Mouse (Mus musculus): ENCODE results near the gene Farp2. TPM values are rescaled to one million over a fixed set of nuclear protein-coding genes. Genes with fewer than 3 reads are reported as not detected.
A peak's percentile ranks its signal among the peaks of the same experiment; 100 is the strongest.
"Not testable (repeated sequence)": the region's sequence is repeated elsewhere in the genome, so short reads cannot be mapped to it uniquely, and the experiment has no call there.

Farp2 gene
- total and polyA plus RNA-seq, 2 experiments from 2014 or later, result 3.9 to 10.5 TPM

- 1% methylated on average over 41 of the region's 41 CpGs for WGBS
These were observed 33.9 kb upstream of the Farp2 start for GRCm38 (mm10) chr1:93477758-93478585.

GRCm38 (mm10) chr1:93478586-93479475, 33.0 kb upstream of the Farp2 start, which contains the start of gene Hdlbp:
Hdlbp (minus strand) TSS chr1:93478815.
- Histone ChIP-seq H3K9me3 (replicated peaks; ENCODE audit: control insufficient read depth, low read length) (no peaks in the 10 kb centered on the region), H3K36me3 (replicated peaks; ENCODE audit: control insufficient read depth, insufficient read depth, low read length) (no peaks in the 10 kb centered on the region), H3K4me2 (ENCODE audit: low read depth, low read length) (peak within 1 kb of the TSS; percentile 64), H3K9ac (replicated peaks; ENCODE audit: low read depth, low read length) (peak within 1 kb of the TSS; percentile 84), H3K27ac (ENCODE audit: low read depth) (peak within 1 kb of the TSS; percentile 97), H3K4me3 (ENCODE audit: low read depth, low read length) (peak within 1 kb of the TSS; percentile 89), H3K27me3 (ENCODE audit: control insufficient read depth, insufficient read depth, low read length) (no peaks in the 10 kb centered on the region), H3K4me1 (ENCODE audit: control insufficient read depth, insufficient read depth) (peaks cover 21% of the 10 kb centered on the region)
- under 1% methylated on average over 74 of the region's 74 CpGs for WGBS
- peak; percentile 94 for ATAC-seq (ENCODE audit: insufficient read depth, low read depth)
- TF ChIP-seq CTCF (IDR thresholded peaks at IDR 0.05; ENCODE audit: low read depth) (0 out of 2 replicates have a peak, but pooled peaks have one; percentile 1), EP300 (IDR thresholded peaks at IDR 0.05; ENCODE audit: low read depth) (no peak; the same call in 1 of the 2 replicates)
- peak; percentile 99 for DNase-seq (ENCODE audit: low spot score)

More at GRCm38 (mm10) chr1:93477758-93478585, 33.9 kb upstream of the Farp2 start:
- Histone ChIP-seq H3K9me3 (replicated peaks; ENCODE audit: control insufficient read depth, low read length) (no peaks in the 10 kb centered on the region), H3K27me3 (ENCODE audit: control insufficient read depth, insufficient read depth, low read length) (no peaks in the 10 kb centered on the region), H3K27ac (ENCODE audit: low read depth) (peak overlapping the region; percentile 97), H3K4me2 (ENCODE audit: low read depth, low read length) (peak overlapping the region; percentile 61), H3K36me3 (replicated peaks; ENCODE audit: control insufficient read depth, insufficient read depth, low read length) (no peaks in the 10 kb centered on the region), H3K9ac (replicated peaks; ENCODE audit: low read depth, low read length) (peak overlapping the region; percentile 84), H3K4me1 (ENCODE audit: control insufficient read depth, insufficient read depth) (peaks cover 21% of the 10 kb centered on the region), H3K4me3 (ENCODE audit: low read depth, low read length) (peak overlapping the region; percentile 89)
- peak; percentile 96 for DNase-seq (ENCODE audit: low spot score)
- TF ChIP-seq CTCF (IDR thresholded peaks at IDR 0.05; ENCODE audit: low read depth) (peak; percentile 36), EP300 (IDR thresholded peaks at IDR 0.05; ENCODE audit: low read depth) (peak; percentile 76; the same call in 1 of the 2 replicates)
- ATAC-seq (ENCODE audit: insufficient read depth, low read depth), result peak; percentile 92

- H3K36me3 ChIP-seq (replicated peaks; ENCODE audit: control insufficient read depth, insufficient read depth, low read length), result no peaks in the 10 kb centered on the region
- no peak for ATAC-seq (ENCODE audit: insufficient read depth, low read depth)
- H3K9me3 ChIP-seq (replicated peaks; ENCODE audit: control insufficient read depth, low read length), result no peaks in the 10 kb centered on the region
- 3% methylated on average over 23 of the region's 23 CpGs for WGBS
- peak overlapping the region; percentile 82 for H3K9ac ChIP-seq (replicated peaks; ENCODE audit: low read depth, low read length)
- peak overlapping the region; percentile 64 for H3K4me2 ChIP-seq (ENCODE audit: low read depth, low read length)
- H3K27me3 ChIP-seq (ENCODE audit: control insufficient read depth, insufficient read depth, low read length), result no peaks in the 10 kb centered on the region
- TF ChIP-seq EP300 (IDR thresholded peaks at IDR 0.05; ENCODE audit: low read depth) (no peak), CTCF (IDR thresholded peaks at IDR 0.05; ENCODE audit: low read depth) (no peak)
- peak; percentile 22 for DNase-seq (ENCODE audit: low spot score)
- H3K4me3 ChIP-seq (ENCODE audit: low read depth, low read length), result peak overlapping the region; percentile 89
- H3K27ac ChIP-seq (ENCODE audit: low read depth), result peak overlapping the region; percentile 97
- H3K4me1 ChIP-seq (ENCODE audit: control insufficient read depth, insufficient read depth), result peaks cover 21% of the 10 kb centered on the region
These were observed 32.3 kb upstream of the Farp2 start for GRCm38 (mm10) chr1:93479476-93480083.

- not testable (repeated sequence) for H3K27ac ChIP-seq (ENCODE audit: low read depth); ATAC-seq (ENCODE audit: insufficient read depth, low read depth); H3K4me3 ChIP-seq (ENCODE audit: low read depth, low read length); H3K9me3 ChIP-seq (replicated peaks; ENCODE audit: control insufficient read depth, low read length); H3K27me3 ChIP-seq (ENCODE audit: control insufficient read depth, insufficient read depth, low read length); H3K9ac ChIP-seq (replicated peaks; ENCODE audit: low read depth, low read length); DNase-seq (ENCODE audit: low spot score); H3K4me2 ChIP-seq (ENCODE audit: low read depth, low read length); H3K36me3 ChIP-seq (replicated peaks; ENCODE audit: control insufficient read depth, insufficient read depth, low read length)
- peaks cover 18% of the 10 kb centered on the region for H3K4me1 ChIP-seq (ENCODE audit: control insufficient read depth, insufficient read depth)
- 90% methylated on average over 2 of the region's 3 CpGs for WGBS
These were observed 25.6 kb upstream of the Farp2 start for GRCm38 (mm10) chr1:93486302-93486701.

- peaks cover 59% of the 10 kb centered on the region for H3K36me3 ChIP-seq (replicated peaks; ENCODE audit: control insufficient read depth, insufficient read depth, low read length)
- ATAC-seq (ENCODE audit: insufficient read depth, low read depth), result no peak
These were observed 16.6 kb upstream of the Farp2 start for GRCm38 (mm10) chr1:93495312-93495711.

More at GRCm38 (mm10) chr1:93495312-93495711, 16.6 kb upstream of the Farp2 start:
- no peak overlapping the region for H3K4me3 ChIP-seq (ENCODE audit: low read depth, low read length)
- no peak for DNase-seq (ENCODE audit: low spot score)
- H3K27ac ChIP-seq (ENCODE audit: low read depth), result no peak overlapping the region
- H3K9ac ChIP-seq (replicated peaks; ENCODE audit: low read depth, low read length), result no peak overlapping the region
- TF ChIP-seq EP300 (IDR thresholded peaks at IDR 0.05; ENCODE audit: low read depth) (no peak), CTCF (IDR thresholded peaks at IDR 0.05; ENCODE audit: low read depth) (no peak)
- 82% methylated on average over 3 of the region's 3 CpGs for WGBS
- no peaks in the 10 kb centered on the region for H3K4me1 ChIP-seq (ENCODE audit: control insufficient read depth, insufficient read depth)
- no peaks in the 10 kb centered on the region for H3K9me3 ChIP-seq (replicated peaks; ENCODE audit: control insufficient read depth, low read length)
- H3K27me3 ChIP-seq (ENCODE audit: control insufficient read depth, insufficient read depth, low read length), result no peaks in the 10 kb centered on the region
- no peak overlapping the region for H3K4me2 ChIP-seq (ENCODE audit: low read depth, low read length)

All from heart, postnatal 0 days (tissue).